Mouse (Mus musculus): ENCODE measurements around the gene Rasl2-9.
"Not testable (repeated sequence)": the region's sequence is repeated elsewhere in the genome, so short reads cannot be mapped to it uniquely, and the experiment has no call there.

The Rasl2-9 gene

DNA sequence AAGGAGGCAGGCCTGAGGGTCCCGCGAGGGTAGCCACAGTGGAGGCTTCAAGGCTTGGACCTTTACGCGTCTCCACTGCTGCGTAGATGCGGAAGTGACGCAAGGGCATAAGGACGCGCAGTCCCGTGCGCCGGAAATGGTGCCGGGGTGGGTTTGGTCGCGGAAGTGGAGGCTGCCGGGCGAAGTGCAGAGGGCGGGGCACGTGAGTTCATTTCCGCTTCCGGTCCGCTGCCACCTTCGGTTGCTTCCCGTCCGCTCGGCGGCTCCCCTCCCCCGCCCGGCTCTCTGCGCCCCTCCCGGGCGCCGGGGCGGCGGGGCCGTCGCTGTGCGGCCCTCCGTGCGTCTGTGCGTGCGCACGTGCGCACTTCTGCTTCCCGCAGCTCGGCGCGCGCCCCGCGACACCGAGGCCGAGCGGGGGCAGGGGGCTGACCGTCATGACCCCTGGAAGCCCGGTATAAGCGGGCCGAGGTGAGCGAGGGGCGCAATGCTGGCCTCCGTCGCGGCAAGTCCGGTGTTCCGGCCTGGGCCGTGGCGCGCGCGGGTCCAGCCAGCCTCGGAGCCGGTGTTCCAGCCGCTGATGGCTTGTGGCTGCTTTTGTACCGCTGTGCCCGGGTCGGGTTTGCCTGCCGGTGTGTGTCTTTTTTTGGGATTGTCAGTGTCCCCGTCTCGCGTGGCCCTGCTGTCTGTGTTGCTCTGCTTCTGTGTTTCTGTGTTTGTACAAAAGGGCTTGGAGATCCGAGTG, 45.6 kb downstream of the Rasl2-9 start, which contains the start of gene Epn1:
Gene Epn1, plus strand, starts transcription at position 226 of the 742 bp plus-strand sequence.
- DNase-seq, result peak; percentile 97 to 98

GRCm38 (mm10) chr7:5079365-5080009, 46.3 kb downstream of the Rasl2-9 start:
- DNase-seq, result not testable (repeated sequence)

GRCm38 (mm10) chr7:5076931-5077330, 48.8 kb downstream of the Rasl2-9 start:
- no peak for DNase-seq

GRCm38 (mm10) chr7:5074984-5075383, 50.8 kb downstream of the Rasl2-9 start:
- no peak for DNase-seq
